Mouse (Mus musculus): ENCODE data around the gene Bri3bp. TPM values are rescaled to one million over a fixed set of nuclear protein-coding genes. Genes with fewer than 3 reads are reported as not detected.

Gene Bri3bp
- polyA plus RNA-seq, 1 experiment from 2014 or later, result 44.1 TPM

DNA sequence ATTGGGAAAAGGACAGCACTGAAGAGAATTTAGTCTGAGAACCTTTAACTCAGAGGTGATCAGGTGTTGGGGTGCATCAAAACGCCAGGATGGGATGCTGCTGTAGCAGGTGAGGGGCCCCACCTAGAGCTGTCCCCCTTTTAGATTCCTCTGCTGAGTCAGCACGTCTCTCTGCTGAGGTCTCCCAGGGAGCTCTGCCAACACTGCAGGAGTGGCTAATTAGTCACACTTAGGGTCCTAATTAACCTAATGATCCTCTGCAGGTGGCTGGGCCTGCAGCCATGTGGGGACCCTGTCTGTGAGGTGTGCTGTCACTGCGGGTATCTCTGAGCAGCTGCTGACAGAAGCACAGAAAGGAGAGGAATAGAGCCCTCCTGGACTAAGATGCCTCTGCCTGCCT is 60.8 kb downstream of the Bri3bp start:
- Histone ChIP-seq H3K27me3 (ENCODE audit: control insufficient read depth, insufficient read depth, low read length) (no peaks in the 10 kb centered on the region), H3K4me1 (replicated peaks; ENCODE audit: control insufficient read depth, insufficient read depth, low read length) (no peaks in the 10 kb centered on the region), H3K9ac (ENCODE audit: low read length) (no peak overlapping the region), H3K4me3 (ENCODE audit: low read depth, low read length) (no peak overlapping the region), H3K4me2 (ENCODE audit: low read depth, low read length, severe bottlenecking) (no peak overlapping the region), H3K36me3 (ENCODE audit: control insufficient read depth, insufficient read depth, low read length) (no peaks in the 10 kb centered on the region; the same call in 1 of the 2 replicates), H3K27ac (ENCODE audit: low read depth, low read length) (no peak overlapping the region), H3K9me3 (ENCODE audit: control insufficient read depth, low read length) (no peaks in the 10 kb centered on the region)
- DNase-seq (ENCODE audit: low spot score) (no peak), ATAC-seq (replicated peaks; ENCODE audit: low FRiP score) (no peak)
- WGBS, result 35% methylated on average over 3 of the region's 3 CpGs

DNA sequence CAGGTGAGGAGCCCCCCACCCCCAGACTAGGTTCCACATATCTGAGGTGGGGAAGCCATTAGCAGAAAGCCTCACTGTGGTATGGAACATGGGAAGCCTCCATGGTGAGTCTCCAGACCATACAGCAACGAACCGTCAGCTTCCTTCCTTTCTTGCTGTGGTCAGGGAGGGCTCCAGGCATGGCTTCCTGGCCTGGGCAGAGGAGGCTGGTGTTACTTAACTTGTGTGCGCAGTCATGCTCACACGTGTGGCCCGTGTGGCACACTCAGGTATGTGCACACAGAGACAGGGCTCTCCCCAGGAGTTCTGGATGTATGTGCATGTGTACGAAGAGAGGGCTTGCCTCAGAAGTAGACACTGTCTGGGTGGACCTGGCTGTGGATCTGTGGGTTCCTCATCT is 62.3 kb downstream of the Bri3bp start:
- Histone ChIP-seq H3K4me1 (replicated peaks; ENCODE audit: control insufficient read depth, insufficient read depth, low read length) (no peaks in the 10 kb centered on the region), H3K27me3 (ENCODE audit: control insufficient read depth, insufficient read depth, low read length) (no peaks in the 10 kb centered on the region), H3K9ac (ENCODE audit: low read length) (no peak overlapping the region), H3K9me3 (ENCODE audit: control insufficient read depth, low read length) (no peaks in the 10 kb centered on the region), H3K4me3 (ENCODE audit: low read depth, low read length) (no peak overlapping the region), H3K4me2 (ENCODE audit: low read depth, low read length, severe bottlenecking) (no peak overlapping the region), H3K27ac (ENCODE audit: low read depth, low read length) (no peak overlapping the region), H3K36me3 (ENCODE audit: control insufficient read depth, insufficient read depth, low read length) (no peaks in the 10 kb centered on the region; the same call in 1 of the 2 replicates)
- ATAC-seq (replicated peaks; ENCODE audit: low FRiP score) (no peak), DNase-seq (ENCODE audit: low spot score) (no peak)
- 96% methylated on average over 6 of the region's 6 CpGs for WGBS

DNA sequence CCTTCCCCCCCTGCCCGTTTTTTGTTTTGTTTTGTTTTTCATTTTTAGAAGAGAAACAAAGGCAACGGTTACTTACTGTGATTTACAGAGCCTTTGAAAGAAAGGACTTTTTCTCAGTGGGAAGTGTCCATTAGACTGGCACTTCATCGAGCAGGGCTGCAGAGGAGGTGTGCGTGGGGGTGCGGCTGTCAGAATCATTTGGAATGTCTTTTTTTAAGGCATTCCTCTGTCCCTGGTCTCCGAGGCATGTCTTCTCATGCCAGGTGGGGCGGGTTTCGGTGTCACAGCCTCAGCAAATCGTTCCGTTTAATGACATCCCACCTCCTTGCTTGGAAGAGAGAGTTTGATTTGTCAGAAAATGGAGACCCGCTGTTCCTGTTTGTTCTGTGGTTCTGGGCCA is 63.3 kb downstream of the Bri3bp start:
- H3K27ac ChIP-seq (ENCODE audit: low read depth, low read length), result no peak overlapping the region
- H3K9ac ChIP-seq (ENCODE audit: low read length), result no peak overlapping the region

DNA sequence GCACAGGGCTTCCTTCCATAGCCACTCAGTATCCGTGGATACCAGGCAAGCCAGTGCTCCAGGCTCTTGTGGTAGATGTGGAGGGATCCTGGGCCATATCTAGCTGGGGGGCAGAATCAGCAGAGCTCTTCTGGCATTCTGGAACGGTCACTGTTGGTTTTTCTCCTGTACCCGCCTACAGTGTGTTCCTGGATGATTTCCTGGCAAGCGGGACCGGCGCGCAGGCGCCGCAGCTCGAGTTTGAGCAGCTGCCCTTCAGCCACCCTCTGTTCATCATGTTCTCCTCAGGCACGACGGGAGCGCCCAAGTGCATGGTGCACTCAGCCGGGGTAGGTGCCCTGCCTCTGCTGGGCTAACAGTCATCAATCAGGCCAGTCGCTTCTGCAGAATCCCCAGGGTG is 64.6 kb downstream of the Bri3bp start:
- Histone ChIP-seq H3K36me3 (ENCODE audit: control insufficient read depth, insufficient read depth, low read length) (no peaks in the 10 kb centered on the region; the same call in 1 of the 2 replicates), H3K9ac (ENCODE audit: low read length) (no peak overlapping the region), H3K27ac (ENCODE audit: low read depth, low read length) (no peak overlapping the region), H3K27me3 (ENCODE audit: control insufficient read depth, insufficient read depth, low read length) (no peaks in the 10 kb centered on the region), H3K4me1 (replicated peaks; ENCODE audit: control insufficient read depth, insufficient read depth, low read length) (no peaks in the 10 kb centered on the region), H3K9me3 (ENCODE audit: control insufficient read depth, low read length) (no peaks in the 10 kb centered on the region), H3K4me2 (ENCODE audit: low read depth, low read length, severe bottlenecking) (no peak overlapping the region), H3K4me3 (ENCODE audit: low read depth, low read length) (no peak overlapping the region)
- WGBS, result 92% methylated on average over 15 of the region's 15 CpGs
- ATAC-seq (replicated peaks; ENCODE audit: low FRiP score), result no peak
- DNase-seq (ENCODE audit: low spot score), result no peak

More for the DNA sequence above, 63.3 kb downstream of the Bri3bp start:
- DNase-seq (ENCODE audit: low spot score), result no peak
- no peaks in the 10 kb centered on the region for H3K4me1 ChIP-seq (replicated peaks; ENCODE audit: control insufficient read depth, insufficient read depth, low read length)
- ATAC-seq (replicated peaks; ENCODE audit: low FRiP score), result no peak
- no peaks in the 10 kb centered on the region for H3K27me3 ChIP-seq (ENCODE audit: control insufficient read depth, insufficient read depth, low read length)
- H3K36me3 ChIP-seq (ENCODE audit: control insufficient read depth, insufficient read depth, low read length), result no peaks in the 10 kb centered on the region; the same call in 1 of the 2 replicates
- 76% methylated on average over 11 of the region's 11 CpGs for WGBS
- no peak overlapping the region for H3K4me2 ChIP-seq (ENCODE audit: low read depth, low read length, severe bottlenecking)
- no peaks in the 10 kb centered on the region for H3K9me3 ChIP-seq (ENCODE audit: control insufficient read depth, low read length)
- no peak overlapping the region for H3K4me3 ChIP-seq (ENCODE audit: low read depth, low read length)

DNA sequence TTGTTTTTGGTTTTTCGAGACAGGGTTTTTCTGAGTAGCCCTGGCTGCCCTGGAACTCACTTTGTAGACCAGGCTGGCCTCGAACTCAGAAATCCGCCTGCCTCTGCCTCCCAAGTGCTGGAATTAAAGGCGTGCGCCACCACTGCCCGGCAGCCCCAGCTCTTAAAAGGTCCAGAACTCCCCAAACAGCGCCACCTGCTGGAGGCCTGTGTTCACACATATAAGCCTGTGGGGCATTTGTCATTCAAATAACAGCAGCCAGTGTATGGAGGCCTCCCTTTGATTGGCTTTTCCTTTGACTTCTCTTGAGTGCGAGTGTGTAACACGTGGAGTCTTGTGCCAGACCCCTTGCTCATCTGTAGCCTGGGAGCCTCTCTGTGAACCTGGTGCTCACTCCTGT is 66.2 kb downstream of the Bri3bp start:
- Histone ChIP-seq H3K4me1 (replicated peaks; ENCODE audit: control insufficient read depth, insufficient read depth, low read length) (no peaks in the 10 kb centered on the region), H3K27me3 (ENCODE audit: control insufficient read depth, insufficient read depth, low read length) (no peaks in the 10 kb centered on the region), H3K9me3 (ENCODE audit: control insufficient read depth, low read length) (no peaks in the 10 kb centered on the region), H3K27ac (ENCODE audit: low read depth, low read length) (no peak overlapping the region), H3K4me2 (ENCODE audit: low read depth, low read length, severe bottlenecking) (no peak overlapping the region), H3K36me3 (ENCODE audit: control insufficient read depth, insufficient read depth, low read length) (no peaks in the 10 kb centered on the region; the same call in 1 of the 2 replicates), H3K9ac (ENCODE audit: low read length) (no peak overlapping the region), H3K4me3 (ENCODE audit: low read depth, low read length) (no peak overlapping the region)
- WGBS, result 92% methylated on average over 9 of the region's 9 CpGs
- no peak for ATAC-seq (replicated peaks; ENCODE audit: low FRiP score)
- no peak for DNase-seq (ENCODE audit: low spot score)

DNA sequence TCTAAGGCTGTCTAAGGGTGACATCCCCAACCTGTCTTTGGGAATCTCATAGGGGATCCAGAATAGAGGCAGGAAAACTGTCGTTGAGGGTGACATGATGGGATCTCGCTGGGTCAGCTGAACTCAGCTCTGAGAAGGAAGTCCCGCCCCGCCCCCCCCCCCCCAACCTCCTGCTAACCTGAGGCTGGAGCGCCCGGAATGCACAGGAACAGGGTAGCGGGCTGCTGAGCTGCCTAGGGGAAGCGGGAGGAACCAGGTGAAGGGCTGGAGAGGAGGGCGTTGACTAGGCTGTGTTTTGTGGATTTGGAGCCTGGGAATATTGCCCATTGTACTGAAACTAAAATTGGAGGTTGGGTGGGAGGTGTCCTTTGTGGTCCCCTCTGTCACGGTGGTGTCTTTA is 66.6 kb downstream of the Bri3bp start:
- no peak overlapping the region for H3K27ac ChIP-seq (ENCODE audit: low read depth, low read length)
- no peak overlapping the region for H3K4me3 ChIP-seq (ENCODE audit: low read depth, low read length)
- no peaks in the 10 kb centered on the region for H3K9me3 ChIP-seq (ENCODE audit: control insufficient read depth, low read length)
- no peaks in the 10 kb centered on the region; the same call in 1 of the 2 replicates for H3K36me3 ChIP-seq (ENCODE audit: control insufficient read depth, insufficient read depth, low read length)
- H3K27me3 ChIP-seq (ENCODE audit: control insufficient read depth, insufficient read depth, low read length), result no peaks in the 10 kb centered on the region
- no peak overlapping the region for H3K4me2 ChIP-seq (ENCODE audit: low read depth, low read length, severe bottlenecking)
- WGBS, result 97% methylated on average over 10 of the region's 10 CpGs
- no peak for ATAC-seq (replicated peaks; ENCODE audit: low FRiP score)
- H3K9ac ChIP-seq (ENCODE audit: low read length), result no peak overlapping the region
- H3K4me1 ChIP-seq (replicated peaks; ENCODE audit: control insufficient read depth, insufficient read depth, low read length), result no peaks in the 10 kb centered on the region
- DNase-seq (ENCODE audit: low spot score), result no peak

DNA sequence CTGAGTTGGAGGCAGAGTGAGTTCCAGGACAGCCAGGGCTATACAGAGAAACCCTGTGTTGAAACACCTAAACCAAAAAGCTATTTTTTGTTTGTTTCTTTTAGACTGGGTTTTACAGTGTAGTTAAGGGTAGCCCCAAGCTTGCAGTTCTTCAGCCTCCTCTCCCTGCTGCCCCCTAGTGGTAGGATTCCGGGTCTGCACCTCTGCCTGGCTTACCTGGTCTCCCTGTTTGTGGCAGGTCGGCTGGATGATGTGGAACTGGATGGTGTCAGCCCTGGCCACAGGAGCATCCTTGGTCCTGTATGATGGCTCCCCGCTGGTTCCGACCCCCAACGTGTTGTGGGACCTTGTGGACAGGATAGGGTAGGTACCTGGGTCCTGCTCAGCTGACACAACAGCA is 68.2 kb downstream of the Bri3bp start:
- Histone ChIP-seq H3K4me2 (ENCODE audit: low read depth, low read length, severe bottlenecking) (no peak overlapping the region), H3K27ac (ENCODE audit: low read depth, low read length) (no peak overlapping the region), H3K9me3 (ENCODE audit: control insufficient read depth, low read length) (no peaks in the 10 kb centered on the region), H3K36me3 (ENCODE audit: control insufficient read depth, insufficient read depth, low read length) (no peaks in the 10 kb centered on the region; the same call in 1 of the 2 replicates), H3K4me3 (ENCODE audit: low read depth, low read length) (no peak overlapping the region), H3K27me3 (ENCODE audit: control insufficient read depth, insufficient read depth, low read length) (no peaks in the 10 kb centered on the region), H3K9ac (ENCODE audit: low read length) (no peak overlapping the region), H3K4me1 (replicated peaks; ENCODE audit: control insufficient read depth, insufficient read depth, low read length) (no peaks in the 10 kb centered on the region)
- ATAC-seq (replicated peaks; ENCODE audit: low FRiP score) (no peak), DNase-seq (ENCODE audit: low spot score) (peak; percentile 83)
- WGBS, result 45% methylated on average over 5 of the region's 5 CpGs

Small RNA genes lying within 50 kb of the gene (microRNA-seq; reads per million reads assigned to microRNA genes)
- gene Gm27551 (ENCODE audit: insufficient number of aligned reads), result not detected

Other genes with a start within 250 kb of the Bri3bp start
- gene Scarb1, start 100.5 kb upstream of the Bri3bp start, polyA plus RNA-seq (2014; fragmentation: Nextera tagmentation; extraction: Ambion mirVana), result 43.7 and 45.7 TPM in 2 replicates
- gene Gm10382, start 52.2 kb upstream of the Bri3bp start, polyA plus RNA-seq (2014; fragmentation: Nextera tagmentation; extraction: Ambion mirVana), result 0.23 and 0.65 TPM in 2 replicates
- 1,042 and 1,121 TPM in 2 replicates for gene Ubc, start 51.4 kb upstream of the Bri3bp start, polyA plus RNA-seq (2014; fragmentation: Nextera tagmentation; extraction: Ambion mirVana)
- gene Dhx37, start 7.4 kb upstream of the Bri3bp start, polyA plus RNA-seq (2014; fragmentation: Nextera tagmentation; extraction: Ambion mirVana), result 15.7 and 16.4 TPM in 2 replicates
- gene Aacs, start 34.2 kb downstream of the Bri3bp start, polyA plus RNA-seq (2014; fragmentation: Nextera tagmentation; extraction: Ambion mirVana), result 55.4 and 56.6 TPM in 2 replicates
- gene Tmem132b, start 90.2 kb downstream of the Bri3bp start, polyA plus RNA-seq (2014; fragmentation: Nextera tagmentation; extraction: Ambion mirVana), result 0.67 and 1.0 TPM in 2 replicates

All from forebrain, embryonic 11.5 days (tissue).